Mouse (Mus musculus): Measurements from ENCODE around the gene Tmem242.
A peak's percentile ranks its signal among the peaks of the same experiment; 100 is the strongest.

Gene Tmem242

DNA sequence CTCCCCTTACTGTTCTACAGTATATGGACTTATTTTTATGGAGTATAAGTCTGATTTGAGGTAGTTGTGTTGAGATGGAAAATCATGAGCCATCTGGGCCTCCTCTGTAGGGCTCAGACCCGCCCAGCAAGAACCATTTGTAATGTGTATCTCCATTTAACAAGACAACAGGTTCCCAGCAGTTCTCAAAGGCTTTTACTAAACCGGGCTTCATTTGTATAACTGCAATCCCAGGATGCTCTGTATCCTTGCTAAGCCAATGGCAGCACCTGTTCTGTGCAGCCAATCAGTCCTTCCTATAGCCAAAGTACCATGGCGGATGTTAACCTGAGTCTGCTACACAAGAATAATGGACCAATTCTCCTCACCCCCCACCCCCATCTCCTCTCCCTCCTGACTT lies 23.5 kb downstream of the Tmem242 start:
- DNase-seq (ENCODE audit: low spot score in 2 of 2), result no peak

GRCm38 (mm10) chr17:5414041-5414440 lies 26.0 kb downstream of the Tmem242 start:
- DNase-seq (ENCODE audit: low spot score in 2 of 2), result no peak

GRCm38 (mm10) chr17:5413350-5413749 lies 26.7 kb downstream of the Tmem242 start:
- no peak for DNase-seq (ENCODE audit: low spot score in 2 of 2)

DNA sequence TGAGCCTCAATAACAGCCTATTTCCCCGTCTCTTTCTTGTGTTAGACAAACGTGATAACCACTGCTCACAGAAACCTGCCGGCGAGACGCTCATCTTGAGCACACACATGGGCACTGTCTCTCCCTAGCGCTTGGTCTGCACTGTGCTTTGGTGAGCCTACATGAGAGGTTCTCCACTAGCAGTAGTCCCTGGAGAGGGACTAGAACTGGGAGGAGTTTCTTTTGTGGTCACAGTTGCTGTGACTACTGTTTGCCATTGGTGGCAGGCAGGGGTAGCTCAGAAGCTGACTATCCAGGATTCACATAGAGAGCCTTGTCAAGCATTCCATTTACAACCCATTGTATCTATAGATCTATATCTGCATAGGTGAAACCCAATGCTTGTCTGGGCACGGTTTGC lies 27.3 kb downstream of the Tmem242 start:
- DNase-seq (ENCODE audit: low spot score in 2 of 2), result no peak

DNA sequence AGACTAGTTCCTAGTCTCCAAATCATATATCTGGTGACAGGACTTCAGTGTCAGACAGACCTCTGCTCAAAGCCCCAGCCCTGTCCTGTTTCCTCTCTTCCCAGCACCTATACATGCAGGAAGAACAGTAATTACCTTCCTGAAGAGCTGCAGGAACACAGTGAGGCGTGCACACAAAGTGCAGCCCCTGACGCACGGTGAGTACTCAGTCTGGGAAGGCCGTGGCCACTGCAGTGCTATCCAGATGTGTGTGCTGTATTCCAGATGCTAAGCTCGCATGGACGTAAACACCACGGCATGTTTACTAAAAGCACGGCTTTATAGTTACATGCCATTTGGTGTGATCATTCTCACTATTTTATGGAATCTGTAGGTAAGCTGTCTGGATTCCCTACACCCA lies 27.8 kb downstream of the Tmem242 start:
- no peak for DNase-seq (ENCODE audit: low spot score in 2 of 2)

GRCm38 (mm10) chr17:5411205-5411604 lies 28.9 kb downstream of the Tmem242 start:
- peak; percentile 39 to 57 for DNase-seq (ENCODE audit: low spot score in 2 of 2)

DNA sequence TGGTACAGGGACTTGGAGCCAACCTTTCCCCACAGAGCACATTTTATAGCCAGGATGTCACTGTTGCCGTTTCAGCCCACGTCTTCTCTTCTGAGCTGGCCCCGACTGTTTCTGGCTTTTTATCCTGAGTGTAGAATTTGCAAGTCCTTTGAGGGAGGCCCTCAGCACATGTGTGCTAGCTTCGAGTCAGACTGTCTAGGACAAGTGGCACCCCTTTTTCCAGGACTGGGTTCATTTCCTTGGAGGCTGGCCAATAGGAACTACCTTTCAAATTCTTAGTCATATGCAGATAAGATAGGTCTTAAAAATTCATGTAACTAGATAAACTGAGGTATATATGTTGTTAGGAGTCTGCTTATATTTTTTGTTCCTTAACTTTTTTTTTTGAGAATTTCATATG lies 29.7 kb downstream of the Tmem242 start:
- no peak for DNase-seq (ENCODE audit: low spot score in 2 of 2)

- no peak for DNase-seq (ENCODE audit: low spot score in 2 of 2)
These were observed 33.0 kb downstream of the Tmem242 start for GRCm38 (mm10) chr17:5407030-5407429.

DNA sequence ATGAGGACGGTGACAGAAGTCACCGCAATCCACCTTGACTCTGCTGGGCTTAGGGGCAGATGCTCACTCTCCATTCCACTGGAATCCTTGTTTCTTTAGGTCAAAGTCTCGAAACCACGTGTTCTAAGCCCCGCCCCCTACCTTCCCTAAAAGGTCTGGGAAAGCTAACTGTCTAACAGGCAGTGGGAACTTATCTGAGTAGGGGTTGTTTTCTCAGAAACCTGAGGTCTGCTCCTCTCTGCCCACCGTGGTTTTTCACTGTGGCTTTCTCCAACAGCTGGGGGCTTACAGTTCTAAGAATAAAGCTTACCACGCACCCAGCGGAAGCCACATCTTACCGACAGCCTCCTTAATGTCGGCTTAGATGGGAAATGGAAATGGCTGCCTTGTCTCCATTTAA lies 33.5 kb downstream of the Tmem242 start:
- DNase-seq (ENCODE audit: low spot score in 2 of 2), result no peak

DNA sequence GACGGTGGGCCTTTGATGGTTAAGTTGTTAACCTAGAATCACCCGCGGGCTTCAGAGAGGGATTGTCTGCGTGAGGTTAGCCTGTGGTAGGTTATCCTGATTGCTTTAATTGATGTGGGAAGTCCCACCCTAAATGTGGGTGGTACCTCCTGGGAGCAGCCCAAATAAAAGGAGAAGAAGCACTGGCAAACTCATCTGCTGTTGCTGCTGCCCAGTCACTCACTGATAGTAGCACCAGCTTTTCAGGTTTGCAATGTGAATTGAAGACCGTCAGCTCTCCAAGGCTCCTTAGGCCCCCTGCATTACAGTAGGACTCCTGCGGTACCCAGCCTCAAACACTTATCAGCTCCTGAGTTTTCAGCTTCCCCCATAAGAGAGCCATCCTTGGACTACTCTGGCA lies 36.2 kb downstream of the Tmem242 start:
- no peak for DNase-seq (ENCODE audit: low spot score in 2 of 2)

- peak; percentile 50 to 67 for DNase-seq (ENCODE audit: low spot score in 2 of 2)
These were observed 37.4 kb downstream of the Tmem242 start for GRCm38 (mm10) chr17:5402624-5403023.

- peak; percentile 51 to 59 for DNase-seq (ENCODE audit: low spot score in 2 of 2)
These were observed 38.0 kb downstream of the Tmem242 start for GRCm38 (mm10) chr17:5402069-5402468.

GRCm38 (mm10) chr17:5401288-5401687 lies 38.8 kb downstream of the Tmem242 start:
- DNase-seq (ENCODE audit: low spot score in 2 of 2), result no peak

DNA sequence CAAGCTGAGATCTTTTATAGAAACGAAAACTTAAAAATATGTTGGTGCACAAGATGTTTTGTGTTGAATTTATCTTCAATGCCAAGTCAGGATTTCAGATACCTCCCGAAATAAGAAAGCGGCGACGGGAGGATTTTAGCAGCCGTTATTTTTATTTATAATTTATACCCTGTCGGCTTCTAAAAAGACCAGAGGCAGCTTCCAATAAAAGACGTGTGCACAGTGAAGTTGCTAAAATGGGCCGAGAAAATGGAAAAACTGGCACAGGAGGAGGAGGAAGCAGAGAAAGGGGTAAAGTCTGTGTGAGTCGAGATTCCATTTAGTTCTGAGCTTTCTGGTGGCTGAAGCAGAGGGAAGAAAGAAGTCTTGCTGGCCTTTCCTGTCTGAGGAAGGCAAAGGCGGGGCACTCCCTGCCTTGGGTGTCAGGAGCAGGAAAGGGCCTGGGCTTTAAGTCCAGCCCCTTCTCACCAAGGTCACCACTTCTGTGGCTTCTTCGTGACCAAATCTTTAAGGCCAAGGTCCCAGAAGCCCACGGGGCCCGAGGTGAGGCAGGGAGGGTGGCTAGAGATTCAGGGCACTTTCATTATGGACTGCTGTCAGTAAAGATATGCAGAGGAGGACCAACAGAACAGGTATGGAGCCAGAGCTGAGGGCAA lies 39.5 kb downstream of the Tmem242 start:
- peak; percentile 30 to 66 for DNase-seq (ENCODE audit: low spot score in 2 of 2)

GRCm38 (mm10) chr17:5397148-5398007 lies 42.7 kb downstream of the Tmem242 start:
- peak; percentile 87 to 92 for DNase-seq (ENCODE audit: low spot score in 2 of 2)

- DNase-seq (ENCODE audit: low spot score in 2 of 2), result peak; percentile 40 to 65
These were observed 43.8 kb downstream of the Tmem242 start for GRCm38 (mm10) chr17:5396213-5396612.

DNA sequence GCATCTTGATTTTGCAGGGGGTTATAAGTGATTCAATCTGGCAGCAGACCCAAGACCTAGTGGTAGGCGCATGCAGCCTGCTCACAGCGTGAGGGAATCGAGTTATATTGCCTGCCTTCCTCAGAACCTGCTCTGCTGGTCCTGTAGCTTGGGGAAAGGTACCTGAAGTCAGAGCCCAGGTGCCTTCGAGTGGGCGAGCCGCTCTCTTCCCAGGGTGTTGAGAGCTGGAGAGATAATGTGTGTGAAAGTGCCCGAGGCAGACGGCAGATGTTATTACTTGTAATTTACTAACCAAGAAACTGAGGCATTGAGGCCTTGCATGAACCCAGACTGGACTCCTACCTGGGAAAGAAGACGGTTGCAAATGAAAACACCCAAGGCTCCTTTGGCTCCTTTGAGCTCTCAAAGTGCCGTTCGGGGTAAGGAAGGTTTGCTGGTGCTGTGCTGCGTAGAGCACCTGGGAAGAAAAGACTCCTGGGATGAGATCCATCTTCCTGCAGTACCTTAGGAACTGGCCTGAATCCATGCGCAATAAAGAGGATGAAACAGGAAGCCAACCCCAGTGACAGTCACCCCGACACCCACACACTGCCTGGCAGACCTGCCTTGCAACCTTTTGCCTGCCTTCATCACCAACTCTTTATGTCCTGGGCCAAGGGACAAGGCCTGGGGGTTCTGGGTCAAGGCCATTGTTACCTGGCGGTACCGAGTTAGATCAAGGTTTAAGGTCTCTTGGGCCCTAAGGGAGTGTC lies 44.4 kb downstream of the Tmem242 start:
- DNase-seq (ENCODE audit: low spot score in 2 of 2), result no peak

- no peak for DNase-seq (ENCODE audit: low spot score in 2 of 2)
These were observed 49.4 kb downstream of the Tmem242 start for GRCm38 (mm10) chr17:5390682-5391081.

DNA sequence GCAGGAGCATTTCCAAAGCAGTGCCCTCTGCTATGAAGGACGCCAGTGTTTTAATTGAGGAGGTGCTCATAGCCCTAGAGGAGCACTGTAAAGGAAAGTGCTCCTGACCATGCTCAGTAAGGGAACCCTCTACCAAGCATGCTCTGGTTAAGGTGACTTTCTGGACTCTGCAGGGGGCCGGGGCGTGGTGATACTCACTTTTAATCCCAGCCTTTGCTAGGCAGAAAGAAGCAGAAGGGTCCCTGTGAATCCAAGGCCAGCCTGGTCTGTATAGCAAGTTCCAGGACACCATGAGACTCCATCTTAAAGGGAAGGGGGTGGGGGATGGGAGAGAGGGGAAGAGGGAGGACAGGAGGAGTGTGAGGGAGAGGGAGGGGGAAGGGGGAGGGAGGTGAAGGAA lies 51.7 kb downstream of the Tmem242 start:
- no peak for DNase-seq (ENCODE audit: low spot score in 2 of 2)

GRCm38 (mm10) chr17:5386885-5387545 lies 53.0 kb downstream of the Tmem242 start:
- DNase-seq (ENCODE audit: low spot score in 2 of 2), result no peak

DNA sequence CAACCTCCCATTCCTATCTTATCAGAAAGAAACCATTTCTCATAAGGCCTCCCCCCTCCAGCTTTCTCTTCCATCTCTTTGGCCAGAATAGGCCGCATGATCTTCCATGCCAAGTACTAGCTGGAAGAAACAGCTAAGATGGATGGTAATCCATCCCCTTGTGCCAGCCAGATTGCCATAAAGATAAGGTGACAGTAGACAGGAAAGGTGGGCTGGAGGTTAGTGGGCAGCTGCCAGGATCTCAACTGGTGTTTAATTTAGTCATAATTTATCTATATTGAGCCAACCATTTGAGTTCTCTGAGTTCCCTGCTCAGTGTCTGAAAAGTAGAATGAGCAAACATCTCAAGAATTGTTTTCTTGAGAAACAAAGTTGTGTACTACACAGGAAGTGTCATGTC lies 54.4 kb downstream of the Tmem242 start:
- DNase-seq (ENCODE audit: low spot score in 2 of 2), result no peak

GRCm38 (mm10) chr17:5377930-5378310 lies 62.1 kb downstream of the Tmem242 start:
- DNase-seq (ENCODE audit: low spot score in 2 of 2), result no peak

All from frontal cortex, postnatal 36 days (tissue).